Mouse (Mus musculus) ES-Bruce4 (cell line): ENCODE measurements around the gene Nps.

Source experiments
- CTCF ChIP-seq: IDR thresholded peaks from one replicate; pipeline ENCODE4 v1.8.1; 2011; ENCODE audit warnings: low read depth, low read length
- POLR2A ChIP-seq: IDR thresholded peaks from one replicate; pipeline ENCODE4 v1.8.1; 2011; ENCODE audit warnings: low read length; ENCODE audit not compliant: insufficient read depth

DNA sequence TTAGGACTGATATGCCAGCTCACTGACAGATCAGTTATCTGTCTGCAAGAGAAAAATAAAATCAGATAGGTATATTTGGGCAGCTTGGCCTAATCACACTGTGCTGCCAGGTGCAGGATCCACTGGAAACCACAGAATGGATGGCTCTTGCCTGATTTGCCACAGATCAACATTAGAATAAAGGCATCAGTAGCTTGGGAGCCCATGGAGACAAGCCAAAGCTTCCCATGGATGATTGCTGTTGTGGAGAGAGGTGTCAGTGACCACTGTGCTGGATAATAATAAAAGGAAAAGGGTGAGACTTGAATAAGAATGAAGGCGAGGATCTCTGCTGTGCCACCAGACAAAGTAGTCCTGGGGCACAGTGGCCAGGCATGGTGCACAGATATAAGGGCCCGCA lies 47.7 kb upstream of the Nps start:
- TF ChIP-seq POLR2A, result no peak
- no peak for TF ChIP-seq CTCF
